Mouse (Mus musculus): ENCODE measurements around the gene Plekhg3. TPM values are rescaled to one million over a fixed set of nuclear protein-coding genes. Genes with fewer than 3 reads are reported as not detected.

Gene Plekhg3
- polyA plus RNA-seq, 1 experiment: 13.3 TPM

DNA sequence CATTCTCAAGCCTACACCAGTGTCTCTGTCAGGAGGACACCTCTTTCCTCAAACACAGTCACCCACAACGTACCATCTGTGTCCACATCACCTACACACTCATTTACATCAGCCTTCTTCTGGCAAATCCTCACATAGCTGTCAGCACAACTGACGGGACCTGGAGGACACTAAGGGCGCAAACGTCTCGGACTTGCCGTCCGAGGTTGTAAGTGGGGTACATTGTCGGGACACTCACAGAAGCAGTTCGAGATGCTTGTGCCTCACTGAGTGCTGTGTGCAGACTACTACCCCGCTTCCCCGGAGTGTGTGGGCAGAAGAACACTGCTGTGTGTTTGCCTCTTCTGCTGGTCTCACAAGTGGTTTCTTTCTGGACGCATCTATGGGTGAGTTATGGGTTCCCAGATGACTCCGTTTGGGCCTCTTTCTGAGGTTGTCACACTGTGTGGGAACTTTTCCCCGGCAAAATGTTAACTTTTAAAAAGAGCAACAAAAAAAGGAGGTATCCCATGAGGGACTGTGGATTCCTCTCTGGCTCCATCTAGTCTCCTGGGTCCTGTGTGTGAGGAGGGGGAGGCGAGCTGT is 15.2 kb downstream of the Plekhg3 start:
- 51% methylated on average over 15 of the region's 15 CpGs for WGBS
- no peak for DNase-seq (ENCODE audit: low read depth, low spot score)

DNA sequence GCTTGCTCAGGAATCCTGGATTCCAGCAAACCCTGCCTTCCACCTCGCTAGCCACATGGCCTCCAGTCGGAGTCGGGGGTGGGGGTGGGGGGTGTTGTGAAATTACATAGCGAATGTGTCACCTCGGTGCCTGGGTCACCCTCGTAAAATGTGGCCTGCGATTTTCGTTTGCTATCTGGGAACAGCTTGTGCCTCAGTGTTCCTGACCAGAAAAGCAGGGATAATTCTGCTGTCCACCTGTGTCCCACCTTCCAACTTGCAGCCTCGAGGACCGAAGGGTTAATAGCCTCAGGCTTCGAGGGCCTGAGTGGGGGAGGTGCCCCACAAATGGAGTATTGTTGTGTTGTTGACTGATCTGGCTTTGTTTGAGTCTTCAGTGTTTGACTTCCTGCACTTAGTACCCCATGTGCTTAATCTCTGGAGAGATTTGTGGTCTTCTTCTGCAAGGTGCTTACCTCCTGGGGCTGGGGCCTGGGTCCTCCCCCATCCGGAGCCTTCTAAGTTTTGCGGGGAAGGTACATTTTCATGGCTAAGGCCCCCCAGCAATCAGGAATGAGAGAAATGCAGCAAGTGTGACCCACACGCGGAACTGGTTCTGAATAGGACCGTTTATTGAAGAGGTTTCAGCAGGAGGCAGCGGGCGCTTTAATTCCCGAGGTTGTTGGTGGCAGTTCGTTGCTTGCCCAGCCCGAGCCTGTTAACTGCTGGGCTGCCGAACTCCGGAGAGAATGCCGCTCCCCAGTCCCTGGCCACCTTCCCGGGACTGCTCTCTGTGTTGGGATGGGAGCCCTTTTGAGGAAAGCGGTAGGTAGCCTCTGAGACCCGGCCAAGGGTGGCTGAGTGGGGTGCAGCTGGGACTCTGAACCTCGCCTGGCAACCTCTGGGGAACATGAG is 15.9 kb downstream of the Plekhg3 start:
- WGBS: 13% methylated on average over 28 of the region's 28 CpGs

DNA sequence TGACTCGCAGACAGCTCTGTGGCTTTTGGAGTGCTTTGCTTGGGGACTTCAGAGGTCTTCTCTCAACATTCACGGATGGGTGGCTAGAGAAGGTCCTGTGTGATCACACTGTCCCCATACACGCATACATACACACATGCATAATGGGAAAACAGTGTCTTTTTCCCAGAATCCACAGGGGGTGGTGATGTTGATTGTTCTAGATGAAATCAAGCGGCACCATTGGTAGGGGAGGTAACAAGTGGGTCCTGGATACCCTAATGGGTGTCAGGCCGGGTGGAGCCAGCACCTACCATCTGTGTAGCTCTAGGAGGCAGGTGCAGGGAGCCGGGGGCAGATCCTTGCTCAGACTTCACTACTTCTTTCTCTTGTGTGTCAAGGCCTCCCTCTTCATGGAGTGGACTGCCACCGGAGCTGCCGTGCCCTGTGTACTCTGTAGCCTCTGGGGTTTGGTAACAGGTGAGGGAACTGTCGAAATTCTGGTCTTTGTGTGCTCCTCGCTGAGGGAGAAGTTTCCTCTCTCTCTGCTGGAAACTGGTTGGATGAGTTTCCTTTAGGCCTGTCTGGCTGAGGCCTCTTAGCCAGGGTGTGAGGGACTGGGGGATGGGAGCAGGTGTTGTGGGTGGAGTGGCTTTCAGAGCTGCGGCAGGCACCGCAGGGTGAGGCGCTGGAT is 16.9 kb downstream of the Plekhg3 start:
- 25% methylated on average over 13 of the region's 13 CpGs for WGBS
- DNase-seq (ENCODE audit: low read depth, low spot score): peak; percentile 86

More for the DNA sequence above, 15.9 kb downstream of the Plekhg3 start:
- no peak for DNase-seq (ENCODE audit: low read depth, low spot score)

DNA sequence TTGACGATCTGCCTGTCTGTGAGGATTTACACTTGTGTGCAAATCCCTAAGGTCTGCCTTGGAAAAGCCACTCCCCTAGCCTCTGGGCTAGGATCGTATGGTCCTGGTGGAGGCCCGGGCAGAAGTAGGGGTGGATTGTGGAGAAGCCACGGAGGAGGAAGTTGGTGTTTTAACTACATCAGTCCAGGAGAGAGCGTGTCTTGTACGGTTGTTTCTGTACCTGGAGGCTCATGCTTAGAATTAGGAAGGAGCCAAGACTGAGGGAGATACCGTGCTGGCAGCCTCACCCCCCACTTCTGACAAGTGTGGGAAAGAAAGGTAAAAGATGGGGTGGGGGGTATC is 17.4 kb downstream of the Plekhg3 start:
- WGBS: 17% methylated on average over 7 of the region's 7 CpGs

DNA sequence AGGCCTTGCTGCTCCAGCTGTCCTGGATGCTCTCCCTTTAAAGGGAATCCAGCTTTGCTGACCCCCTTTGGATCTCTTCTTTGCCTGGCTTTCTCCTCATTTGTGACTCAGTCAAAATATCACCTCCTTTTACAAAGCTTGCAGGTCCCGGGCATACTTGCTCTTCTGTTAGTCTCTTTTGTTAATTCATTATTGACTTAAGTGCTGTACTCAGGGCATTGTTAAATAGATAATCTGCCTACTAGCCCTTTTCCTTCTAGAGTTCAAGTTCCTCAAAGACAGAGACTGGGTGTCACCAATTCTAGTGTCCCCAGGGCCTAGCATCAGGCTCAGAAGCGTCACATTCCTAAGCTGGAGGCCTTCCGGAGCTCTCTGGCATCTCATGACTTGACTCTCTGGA is 18.5 kb downstream of the Plekhg3 start:
- WGBS: 73% methylated on average over 3 of the region's 3 CpGs

More for the DNA sequence above, 17.4 kb downstream of the Plekhg3 start:
- DNase-seq (ENCODE audit: low read depth, low spot score): no peak

DNA sequence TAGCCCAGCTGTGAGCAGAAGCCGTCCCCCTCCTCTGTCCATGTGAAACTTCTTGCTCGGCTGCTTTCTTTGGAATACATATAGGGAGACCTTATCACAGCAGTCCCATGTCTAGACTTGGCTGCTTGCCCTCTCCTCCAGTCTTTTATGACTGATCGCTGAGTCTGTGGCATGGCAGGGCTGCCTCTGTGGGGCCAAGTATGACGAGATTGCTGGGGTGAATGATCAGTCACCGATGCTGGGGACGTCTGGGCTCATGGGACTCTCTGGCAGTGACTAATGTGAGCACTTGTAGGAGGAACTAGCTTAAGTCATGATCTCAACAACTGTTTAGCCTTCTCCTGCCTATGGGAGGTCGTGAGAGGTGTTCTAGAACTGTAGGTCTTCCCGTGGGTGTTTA is 21.6 kb downstream of the Plekhg3 start:
- DNase-seq (ENCODE audit: low read depth, low spot score): no peak
- WGBS: 13% methylated on average over 8 of the region's 8 CpGs

More for the DNA sequence above, 18.5 kb downstream of the Plekhg3 start:
- DNase-seq (ENCODE audit: low read depth, low spot score): no peak

DNA sequence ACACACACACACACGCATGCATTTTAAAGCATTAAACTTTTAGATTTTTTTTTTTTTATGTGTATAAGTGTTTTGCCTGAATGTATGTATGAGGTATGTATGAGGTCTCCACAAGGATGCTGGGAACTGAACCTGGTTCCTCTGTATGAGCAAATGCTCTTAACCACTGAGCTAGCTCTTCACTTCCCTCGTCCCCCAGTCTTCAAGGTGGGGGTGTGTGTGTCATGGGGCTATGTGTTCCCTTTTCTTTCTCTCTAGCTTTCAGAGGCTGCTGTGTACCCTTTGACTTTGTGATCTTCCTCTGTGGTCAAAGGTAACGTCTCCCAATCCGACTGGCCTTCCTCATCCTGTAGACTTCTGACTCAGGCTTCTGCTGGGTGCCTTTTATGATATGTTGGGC is 22.3 kb downstream of the Plekhg3 start:
- DNase-seq (ENCODE audit: low read depth, low spot score): no peak
- 52% methylated on average over 4 of the region's 4 CpGs for WGBS

DNA sequence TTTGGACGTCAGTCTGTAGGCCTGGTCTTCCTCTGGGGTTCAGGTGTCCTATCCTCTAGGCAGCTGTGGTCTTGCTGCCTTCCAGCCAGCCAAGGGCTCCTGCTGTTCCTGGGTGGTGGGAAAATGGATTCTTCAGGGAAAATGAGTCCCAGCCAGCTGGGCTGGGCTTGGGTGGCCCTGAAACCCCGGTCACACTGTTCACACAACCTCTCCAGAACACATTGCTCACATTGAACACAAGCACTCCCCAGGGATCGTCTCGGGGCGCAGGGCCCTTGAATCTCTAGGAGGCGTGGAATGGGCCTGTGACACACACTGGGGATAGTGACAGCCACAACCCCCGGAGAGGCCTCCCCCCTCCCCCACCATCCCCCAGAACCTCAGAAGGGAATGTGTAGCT is 23.2 kb downstream of the Plekhg3 start:
- DNase-seq (ENCODE audit: low read depth, low spot score): no peak
- WGBS: 44% methylated on average over 7 of the region's 7 CpGs

DNA sequence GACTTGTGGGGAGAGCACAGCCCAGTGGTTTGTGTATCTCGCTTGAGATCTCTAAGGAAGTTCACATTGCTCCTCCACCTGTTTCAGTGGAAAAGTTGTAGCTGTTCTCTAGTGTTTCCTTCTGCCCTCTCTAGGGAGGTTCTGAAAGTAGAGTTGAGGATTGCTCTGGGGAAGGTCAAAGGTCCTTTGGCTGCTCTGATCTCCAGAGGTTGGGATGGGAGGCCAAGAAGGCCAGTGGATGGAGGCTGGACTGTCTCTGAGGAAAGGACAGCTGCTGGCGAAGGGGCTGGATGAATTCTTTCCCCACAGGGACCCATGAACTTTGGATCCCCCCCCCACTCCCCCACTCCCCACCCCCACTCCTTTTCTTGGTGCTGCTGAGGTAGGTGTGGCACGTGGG is 23.7 kb downstream of the Plekhg3 start:
- no peak for DNase-seq (ENCODE audit: low read depth, low spot score)
- 37% methylated on average over 3 of the region's 3 CpGs for WGBS

DNA sequence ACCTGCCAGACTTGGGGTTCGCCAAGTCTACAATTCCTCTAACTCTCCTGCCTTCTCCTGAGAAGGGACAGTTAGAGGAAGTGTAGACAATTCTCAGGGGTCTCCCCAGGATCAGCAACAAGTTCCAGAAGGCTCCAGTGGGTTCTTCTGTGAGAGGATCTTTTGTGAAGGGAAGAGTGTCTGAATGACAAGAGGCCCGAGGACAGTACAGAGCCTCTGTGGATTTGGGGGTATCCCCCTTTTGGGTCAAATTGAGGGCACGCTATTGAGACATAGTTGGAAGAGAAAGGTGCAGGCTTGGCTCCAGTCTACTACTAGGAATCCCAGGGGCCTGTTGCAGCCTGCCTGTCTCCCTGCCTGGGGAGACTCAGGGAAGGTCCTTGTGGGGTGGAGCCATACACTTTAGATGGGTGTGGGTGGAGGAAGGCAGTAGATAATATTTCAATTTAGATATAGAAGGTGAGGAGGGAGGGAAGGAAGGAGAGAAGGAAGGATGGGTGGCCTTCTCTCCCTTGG is 24.2 kb downstream of the Plekhg3 start:
- no peak for DNase-seq (ENCODE audit: low read depth, low spot score)
- WGBS: 73% methylated on average over 3 of the region's 3 CpGs

DNA sequence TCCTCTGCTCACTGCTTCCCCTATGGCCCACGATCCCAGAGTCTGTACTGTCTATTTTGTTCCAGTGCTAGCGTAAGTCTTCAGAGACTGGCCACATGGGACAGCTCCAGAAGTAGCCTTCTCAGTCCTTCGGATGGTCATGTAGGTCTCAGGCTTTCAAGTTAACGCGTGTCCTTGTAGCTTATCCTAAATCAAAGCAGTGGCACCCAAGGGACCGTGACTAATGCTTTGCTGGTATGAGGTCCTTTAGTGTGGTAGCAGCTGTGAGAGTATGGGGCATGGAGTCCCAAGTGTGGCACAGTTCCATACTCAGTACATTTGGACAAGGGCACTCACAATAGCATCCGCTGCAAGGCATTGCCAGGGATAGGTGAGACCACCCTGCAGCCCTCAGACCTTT is 25.5 kb downstream of the Plekhg3 start:
- 83% methylated on average over 7 of the region's 7 CpGs for WGBS
- no peak for DNase-seq (ENCODE audit: low read depth, low spot score)

DNA sequence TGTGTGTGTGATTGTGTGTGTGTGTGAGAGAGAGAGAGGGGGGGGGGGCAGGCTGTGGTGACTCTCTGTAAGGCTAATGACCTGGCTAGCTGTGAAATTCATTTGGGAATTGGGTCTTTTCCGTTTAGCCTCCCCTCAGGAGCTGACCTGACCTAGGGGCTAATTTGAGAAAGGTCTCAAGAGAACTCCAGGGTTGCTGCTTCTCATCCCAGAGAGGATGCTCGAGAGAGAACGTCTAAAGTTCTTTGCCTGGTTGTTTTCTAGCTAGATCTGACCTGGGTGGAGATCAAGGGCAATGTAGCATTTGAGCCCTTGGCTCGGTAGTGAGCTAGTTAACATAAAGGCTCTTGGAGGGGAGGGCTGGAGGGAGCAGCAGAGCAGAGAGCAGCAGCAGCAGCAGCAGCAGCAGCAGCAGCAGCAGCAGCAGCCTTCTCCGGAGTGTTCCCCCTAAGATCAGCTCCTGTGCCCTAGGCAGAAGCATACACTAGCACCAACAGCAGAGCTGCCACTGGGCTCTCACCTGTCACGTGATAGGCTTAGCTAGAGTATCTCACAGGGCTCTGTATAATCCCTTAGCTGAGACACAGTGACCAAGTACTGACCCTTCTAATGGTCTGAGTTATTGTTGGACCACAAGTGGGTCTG is 26.2 kb downstream of the Plekhg3 start:
- no peak for DNase-seq (ENCODE audit: low read depth, low spot score)
- WGBS: 38% methylated on average over 6 of the region's 6 CpGs

DNA sequence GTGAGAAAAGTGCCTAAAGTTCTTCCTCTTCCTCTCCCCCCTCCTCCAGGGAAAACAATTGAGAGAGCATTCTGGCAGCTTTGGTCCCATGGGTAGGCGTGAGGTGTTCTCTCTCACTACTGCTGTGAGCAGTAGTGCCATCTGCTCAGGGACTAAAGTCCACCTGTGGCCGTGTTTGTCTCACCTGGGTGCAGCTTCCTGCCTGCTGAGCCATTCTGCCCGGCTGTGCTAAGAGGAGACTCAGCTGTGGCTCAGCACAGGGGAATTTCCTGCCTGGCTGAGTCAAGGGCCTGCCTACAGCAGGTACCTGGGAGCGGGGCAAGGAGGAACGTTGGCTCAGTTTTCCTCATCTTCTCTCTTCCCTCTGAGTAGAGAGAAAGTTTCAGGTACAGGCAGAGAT is 27.5 kb downstream of the Plekhg3 start:
- DNase-seq (ENCODE audit: low read depth, low spot score): no peak
- WGBS: 33% methylated on average over 5 of the region's 5 CpGs

DNA sequence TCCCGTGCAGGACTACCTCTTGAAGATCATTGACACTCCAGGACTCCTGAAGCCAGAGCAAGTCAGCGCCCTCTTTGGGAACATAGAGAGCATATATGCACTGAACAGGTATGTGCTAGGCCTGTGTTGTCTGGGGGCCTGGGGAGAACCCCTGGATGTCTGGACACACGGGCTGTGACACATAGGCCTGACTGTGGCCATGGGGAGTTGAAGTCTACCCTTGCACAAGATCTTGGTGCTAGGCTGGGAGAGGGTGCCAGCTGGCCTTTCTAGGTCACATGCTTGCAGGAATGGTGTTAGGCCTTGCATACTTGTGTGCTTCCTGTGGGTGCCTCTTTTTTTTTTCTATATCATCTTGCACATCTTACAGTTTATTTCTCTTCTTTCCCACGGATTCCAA is 31.5 kb downstream of the Plekhg3 start:
- no peak for DNase-seq (ENCODE audit: low read depth, low spot score)
- 91% methylated on average over 4 of the region's 4 CpGs for WGBS

DNA sequence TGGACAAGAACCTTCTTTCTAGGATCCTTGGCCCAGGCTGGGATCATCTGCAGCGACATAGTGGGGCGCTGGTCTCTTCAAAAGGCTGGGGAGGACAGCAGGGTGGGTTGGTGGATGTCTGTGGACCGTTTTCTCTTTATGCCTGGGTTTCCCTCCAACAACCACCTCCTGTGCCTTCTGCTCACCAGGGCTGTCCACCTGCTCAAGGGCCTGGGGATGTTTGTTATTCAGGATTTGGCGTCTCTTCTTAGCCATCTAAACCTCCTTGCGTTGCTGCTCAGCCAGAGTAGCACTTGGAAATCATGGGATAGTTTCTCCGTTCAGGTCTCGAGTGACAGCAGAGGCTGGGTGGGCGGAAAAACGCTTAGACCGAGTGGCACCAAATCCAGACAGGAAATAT is 35.6 kb downstream of the Plekhg3 start:
- 90% methylated on average over 10 of the region's 10 CpGs for WGBS
- DNase-seq (ENCODE audit: low read depth, low spot score): no peak

DNA sequence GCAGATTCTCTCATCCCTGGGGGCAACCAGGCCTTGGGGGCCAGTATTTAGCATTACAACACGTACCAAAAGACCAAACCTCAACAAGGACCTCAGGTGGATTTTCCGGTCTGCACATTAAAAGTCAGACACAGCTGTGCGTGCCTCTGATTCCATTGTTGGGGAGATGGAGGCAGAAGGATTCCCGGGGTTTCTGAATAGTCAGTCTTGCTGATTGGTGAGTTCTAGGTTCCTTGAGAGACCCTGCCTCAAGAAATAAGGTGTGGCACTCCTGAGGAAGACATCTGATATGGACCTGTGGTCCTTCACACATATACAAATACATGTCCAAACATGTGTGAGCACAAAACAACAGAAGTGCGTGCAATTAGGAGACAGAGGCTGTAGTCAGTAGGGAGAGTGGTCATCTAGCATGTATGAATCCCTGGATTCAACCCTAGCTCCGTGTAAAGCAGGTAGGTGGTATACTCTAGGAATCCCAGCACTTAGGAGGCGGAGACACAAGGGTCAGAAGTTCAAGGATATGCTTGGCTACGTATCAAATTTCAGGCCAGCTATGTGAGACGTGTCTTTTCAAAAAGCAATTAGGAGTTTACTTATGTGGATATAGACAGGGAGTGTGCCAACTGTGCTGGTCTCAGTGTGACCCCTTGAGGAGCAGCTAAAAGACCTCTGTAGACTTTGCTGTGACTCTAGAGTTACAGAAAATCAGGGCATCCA is 39.7 kb downstream of the Plekhg3 start:
- 75% methylated on average over 9 of the region's 9 CpGs for WGBS
- no peak for DNase-seq (ENCODE audit: low read depth, low spot score)

DNA sequence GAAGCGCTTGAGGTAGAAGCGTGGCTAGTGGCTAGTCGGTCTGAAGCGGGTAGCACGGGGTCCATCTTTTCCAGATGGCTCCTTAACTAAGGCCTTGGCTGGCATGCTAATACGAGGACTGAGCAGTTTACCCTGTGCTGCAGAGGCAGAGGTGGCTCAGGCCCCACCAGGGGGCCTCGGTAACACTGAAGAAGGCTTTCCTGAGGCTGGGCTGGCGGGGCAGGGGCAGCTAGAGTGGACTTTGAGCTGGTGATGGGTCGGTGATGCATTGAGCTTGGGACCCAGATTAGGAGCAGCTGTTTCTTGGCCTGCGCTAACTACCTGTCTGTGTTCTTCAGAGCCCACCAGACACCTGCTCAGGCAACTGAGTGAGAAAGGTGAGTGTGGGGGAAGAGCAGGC is 40.6 kb downstream of the Plekhg3 start:
- no peak for DNase-seq (ENCODE audit: low read depth, low spot score)
- 93% methylated on average over 10 of the region's 10 CpGs for WGBS

DNA sequence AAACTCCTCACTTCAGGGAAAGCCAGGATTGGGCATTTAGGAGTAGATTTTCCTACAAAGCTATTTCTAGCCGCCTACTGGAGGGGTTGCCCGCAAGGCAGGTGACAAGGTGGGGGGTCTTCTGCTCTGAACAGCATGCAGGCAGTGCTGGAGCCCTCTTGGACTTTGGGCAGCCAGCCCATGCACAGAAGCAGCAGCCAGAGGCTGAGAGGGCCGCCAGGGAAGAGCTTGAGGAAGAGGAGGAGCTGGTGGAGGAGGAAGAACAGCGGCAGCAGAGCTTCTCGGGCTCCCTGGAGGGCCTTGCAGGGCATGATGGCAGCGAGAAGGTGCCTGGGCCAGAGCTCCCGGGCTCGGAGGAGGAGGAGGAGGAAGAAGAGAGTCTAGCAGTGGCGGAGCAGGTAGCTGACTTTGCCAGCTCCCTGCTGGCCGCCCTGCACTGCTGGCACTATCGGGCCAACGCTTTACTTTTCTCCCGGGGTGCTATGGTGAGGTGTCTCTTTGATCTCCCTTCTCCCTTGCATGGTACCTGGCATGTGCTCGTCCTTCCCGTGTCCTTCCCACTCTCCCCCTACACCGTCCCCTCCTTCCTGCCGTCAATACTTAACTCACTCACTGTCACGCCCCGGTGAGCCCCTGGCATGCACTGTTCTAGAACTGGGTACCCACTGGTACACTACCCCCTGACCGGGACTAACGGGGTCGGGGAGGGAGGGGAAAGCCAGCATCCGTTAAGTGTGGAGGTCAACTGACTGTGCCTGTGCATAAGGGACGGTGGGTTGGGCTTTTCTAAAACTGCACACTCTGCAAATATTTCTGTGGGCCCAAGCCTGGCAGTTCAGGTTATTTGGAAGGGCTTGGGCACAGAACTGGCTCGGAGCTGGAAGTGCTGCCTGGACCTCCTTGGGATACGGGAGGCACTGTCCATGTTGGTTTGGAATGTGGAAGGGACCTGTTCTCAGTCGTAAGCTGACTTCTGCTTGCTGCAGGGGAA is 41.9 kb downstream of the Plekhg3 start:
- DNase-seq (ENCODE audit: low read depth, low spot score): no peak
- 87% methylated on average over 27 of the region's 27 CpGs for WGBS

All from large intestine, adult 2 months (tissue).